Mouse (Mus musculus) spleen, adult 18-20 months (tissue): ENCODE measurements around the gene Slc25a22.
A peak's percentile ranks its signal among the peaks of the same experiment; 100 is the strongest.

Experiments used
- DNase-seq, 2 experiments: peaks; one replicate each; pipeline ENCODE4 v3.0.0; 2022; ENCODE audit warnings: mixed read lengths in 2 of 2

The Slc25a22 gene

DNA sequence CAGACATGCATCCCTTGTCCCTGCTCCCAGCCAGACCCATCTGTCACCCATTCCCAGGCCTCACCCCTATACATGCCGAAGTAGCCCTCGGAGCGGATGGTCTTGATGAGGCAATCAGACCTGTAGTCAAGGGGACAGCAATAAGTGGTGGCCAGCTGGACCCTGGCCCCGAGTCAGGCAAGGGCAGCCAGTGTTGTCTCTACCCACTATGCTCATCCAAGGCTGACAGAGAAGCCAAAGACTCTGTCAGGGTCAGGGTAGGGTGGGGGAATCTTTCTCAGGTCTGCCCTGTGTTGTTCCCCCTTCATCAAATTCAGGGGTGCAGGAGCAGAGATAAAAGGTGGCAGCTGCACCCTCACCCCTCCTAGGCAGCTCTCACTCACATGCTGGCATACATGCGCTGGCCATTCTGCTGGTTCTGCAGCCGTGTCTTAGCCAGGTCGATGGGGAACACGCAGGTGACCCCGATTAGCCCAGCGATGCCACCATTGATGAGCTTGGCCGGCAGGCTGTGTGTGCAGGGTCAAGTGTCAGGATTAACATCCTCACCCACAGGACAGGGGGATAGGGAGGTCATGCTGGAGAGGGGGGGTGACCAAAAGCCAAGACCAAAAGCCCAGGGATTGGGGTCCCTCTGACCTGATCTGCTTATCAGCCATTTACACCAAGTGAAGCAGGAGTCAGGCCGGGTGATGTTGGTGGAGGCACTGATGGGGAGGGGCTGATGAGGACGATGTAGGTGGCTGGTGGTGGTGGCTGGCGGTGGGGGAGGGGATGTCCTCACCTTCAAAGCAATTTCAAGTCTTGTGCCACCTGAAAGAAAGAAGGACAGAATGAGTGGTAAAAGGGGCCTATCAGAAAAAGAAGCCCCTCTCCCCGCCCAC, 3.9 kb downstream of the Slc25a22 start:
- DNase-seq: no peak

DNA sequence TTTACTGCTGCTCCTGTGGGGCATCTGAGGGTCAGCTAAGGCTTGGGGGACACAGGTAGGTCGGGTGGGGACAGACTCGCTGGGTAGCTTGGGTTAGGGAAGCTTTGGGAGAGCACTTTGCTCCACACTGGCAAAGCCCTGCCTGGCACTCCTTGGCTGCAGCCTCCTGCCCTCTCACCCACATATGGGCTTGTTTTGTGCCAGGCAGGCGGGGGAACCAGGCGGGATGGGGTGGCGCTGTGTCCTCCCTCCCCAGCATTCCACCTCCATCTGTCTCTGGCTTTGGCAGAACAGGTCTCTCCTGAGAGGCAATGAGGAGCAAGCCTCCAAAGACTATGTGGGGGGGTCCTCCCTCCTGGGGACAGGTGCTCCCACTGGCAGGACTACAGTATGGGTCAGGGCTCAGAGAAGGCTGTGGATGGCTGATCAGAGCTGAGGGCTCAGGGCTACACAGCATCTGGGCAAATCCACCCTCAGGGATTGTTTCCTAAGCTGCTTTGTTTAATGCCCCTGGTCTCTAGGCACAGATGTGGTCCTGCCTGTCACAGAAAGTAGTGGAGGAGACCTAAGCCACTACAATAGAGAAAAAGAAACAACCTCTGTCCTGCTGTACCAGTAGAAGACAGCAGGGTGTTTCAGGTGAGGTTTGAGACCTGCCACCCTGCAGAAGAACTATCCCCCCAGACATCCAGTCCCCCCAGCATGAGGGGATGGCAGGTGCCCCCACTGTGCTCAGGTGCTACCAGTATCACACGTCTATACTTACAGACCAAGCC, 4.8 kb downstream of the Slc25a22 start:
- no peak for DNase-seq

DNA sequence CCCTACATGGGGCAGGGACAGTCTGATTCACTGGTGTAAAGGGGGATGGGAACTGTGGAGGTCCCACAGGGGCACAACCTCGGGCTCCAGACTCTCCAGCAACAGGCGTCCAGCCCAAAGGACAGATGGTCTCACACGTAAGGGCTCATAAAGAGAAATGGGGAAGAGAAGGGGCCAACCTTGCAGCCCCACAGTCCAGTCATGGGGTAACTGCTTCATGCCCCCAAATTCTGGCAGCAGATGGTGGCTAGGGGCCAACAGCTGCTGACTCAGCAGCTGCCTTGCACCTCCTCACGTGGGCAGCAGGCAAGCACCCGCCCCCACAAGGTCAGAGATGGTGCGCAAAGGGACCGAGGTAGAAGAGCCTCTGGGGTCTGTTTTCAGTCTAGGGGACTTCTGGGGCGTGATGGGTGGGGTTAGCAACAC, 5.5 kb downstream of the Slc25a22 start:
- no peak for DNase-seq

- no peak for DNase-seq
These were observed 6.1 kb downstream of the Slc25a22 start for GRCm38 (mm10) chr7:141431434-141432185.

DNA sequence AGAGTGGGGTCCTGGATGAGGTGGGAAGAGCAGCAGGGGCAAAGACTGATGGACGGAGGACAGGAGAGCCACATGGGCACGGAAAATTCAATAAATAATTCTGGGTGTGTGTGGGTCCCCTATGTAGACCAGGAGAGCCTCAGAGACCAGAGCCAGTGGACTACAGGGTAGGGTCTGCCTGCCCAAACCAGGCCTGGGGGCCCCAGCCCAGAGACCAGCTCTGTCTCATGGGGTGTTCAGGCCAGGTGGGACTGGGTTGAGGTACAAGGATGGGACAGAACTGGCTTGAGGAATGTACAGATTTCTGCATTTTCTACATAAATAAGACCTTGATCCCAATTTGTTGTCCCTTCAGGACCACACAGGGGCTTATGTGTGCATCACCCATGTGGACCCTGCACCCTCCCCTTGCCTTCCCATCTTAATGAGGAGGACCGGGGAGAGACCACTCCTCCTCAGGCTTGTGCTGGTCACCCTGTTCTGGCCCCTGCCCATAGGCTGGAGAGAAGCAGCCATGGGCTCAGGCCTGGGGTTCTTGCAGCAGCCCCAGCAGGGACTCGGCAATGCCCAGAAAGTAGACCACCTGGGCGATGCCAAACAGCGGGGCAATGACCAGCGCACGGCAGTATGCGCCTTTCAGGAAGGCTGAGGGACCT, 7.0 kb downstream of the Slc25a22 start:
- no peak for DNase-seq

GRCm38 (mm10) chr7:141429840-141430584, 7.7 kb downstream of the Slc25a22 start:
- no peak for DNase-seq

GRCm38 (mm10) chr7:141429310-141429709, 8.4 kb downstream of the Slc25a22 start, which contains the start of gene Cend1:
Gene Cend1, minus strand, starts transcription at chr7:141429491.
- no peak for DNase-seq

GRCm38 (mm10) chr7:141428701-141429100, 9.0 kb downstream of the Slc25a22 start:
- DNase-seq: no peak

DNA sequence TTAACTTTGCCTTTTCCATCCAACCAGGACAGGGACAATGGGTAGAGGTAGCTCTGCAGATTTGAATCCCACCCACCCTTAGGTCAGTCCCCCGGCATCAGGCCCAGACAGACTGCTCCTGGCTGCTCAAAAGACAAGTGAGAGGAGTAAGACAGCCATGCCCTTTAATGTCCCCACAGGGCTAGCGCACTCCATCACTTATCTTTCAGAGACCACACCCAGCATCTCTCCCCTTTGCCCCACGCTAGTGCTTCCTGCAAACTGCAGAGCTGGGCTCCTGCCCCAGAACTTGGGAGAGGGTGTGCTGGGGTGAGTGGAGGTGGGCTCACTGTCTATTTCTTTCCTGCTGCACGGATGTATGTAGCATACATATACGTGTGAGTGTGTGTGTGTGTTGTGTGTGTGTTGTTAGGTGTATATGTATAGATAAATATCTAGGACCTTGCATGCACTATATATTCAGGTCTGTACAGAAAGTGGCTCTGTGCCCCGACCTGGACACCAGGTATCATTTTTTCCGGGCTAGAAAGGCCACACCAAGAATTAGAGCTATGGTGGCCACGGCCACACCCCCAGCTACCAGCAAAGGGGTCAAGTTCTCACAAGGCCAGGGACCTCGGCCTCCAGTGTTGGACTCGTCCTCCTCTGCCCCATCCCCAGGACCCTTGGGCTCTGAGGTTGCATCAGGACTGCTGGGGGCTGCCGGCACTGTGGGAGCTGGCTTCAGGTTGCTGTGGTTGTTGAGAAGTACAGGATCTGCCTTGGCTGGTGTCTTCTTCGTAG, 10.6 kb downstream of the Slc25a22 start:
- DNase-seq: no peak

GRCm38 (mm10) chr7:141423811-141424210, 13.9 kb downstream of the Slc25a22 start:
- no peak for DNase-seq

GRCm38 (mm10) chr7:141420030-141420702, 17.5 kb downstream of the Slc25a22 start:
- DNase-seq: no peak

GRCm38 (mm10) chr7:141418970-141419369, 18.7 kb downstream of the Slc25a22 start:
- no peak for DNase-seq

- no peak for DNase-seq
These were observed 19.7 kb downstream of the Slc25a22 start for GRCm38 (mm10) chr7:141417731-141418681.

- no peak for DNase-seq
These were observed 21.4 kb downstream of the Slc25a22 start for GRCm38 (mm10) chr7:141416144-141416841.

DNA sequence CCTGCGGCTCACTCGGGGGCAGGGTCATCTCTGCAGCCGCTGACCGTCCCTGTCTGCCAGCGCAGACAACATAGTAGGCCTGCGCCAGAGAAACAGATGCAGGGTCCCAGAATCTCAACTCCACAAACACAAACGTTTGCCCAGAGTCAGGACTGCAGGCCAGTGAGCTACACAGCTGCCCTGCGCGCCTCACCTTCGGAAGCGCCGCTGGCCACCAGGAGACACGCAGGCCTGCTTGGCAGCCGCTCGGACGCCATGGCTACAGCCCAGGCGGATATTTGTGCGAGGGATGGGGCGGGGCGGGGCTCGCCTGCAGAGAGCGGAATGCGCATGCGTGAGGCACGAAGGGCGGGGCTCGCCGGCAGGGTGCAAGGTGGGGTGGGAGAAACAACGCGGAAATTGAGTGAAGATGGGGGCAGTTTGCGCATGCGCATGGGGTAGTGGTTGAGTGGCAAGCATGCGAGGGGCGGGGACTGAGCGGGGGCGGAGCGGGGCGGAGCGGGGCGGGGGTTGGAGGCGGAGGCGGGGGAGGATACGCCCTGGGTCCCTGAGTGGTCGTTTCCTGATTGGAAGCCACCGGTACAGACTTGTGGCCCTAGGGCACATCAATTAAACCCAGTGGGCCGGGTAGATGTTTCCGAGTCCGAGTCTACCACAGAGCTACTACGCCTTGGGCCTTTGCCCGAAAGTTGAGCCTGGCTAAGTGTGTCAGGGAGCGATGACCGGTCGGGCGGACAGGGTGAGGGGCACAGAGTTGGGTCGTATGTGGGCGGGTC, 23.7 kb downstream of the Slc25a22 start, which contains the start of gene Gatd1:
Gatd1 (minus strand) TSS at position 328 of the 776 bp plus-strand sequence.
- DNase-seq: peak; percentile 99

DNA sequence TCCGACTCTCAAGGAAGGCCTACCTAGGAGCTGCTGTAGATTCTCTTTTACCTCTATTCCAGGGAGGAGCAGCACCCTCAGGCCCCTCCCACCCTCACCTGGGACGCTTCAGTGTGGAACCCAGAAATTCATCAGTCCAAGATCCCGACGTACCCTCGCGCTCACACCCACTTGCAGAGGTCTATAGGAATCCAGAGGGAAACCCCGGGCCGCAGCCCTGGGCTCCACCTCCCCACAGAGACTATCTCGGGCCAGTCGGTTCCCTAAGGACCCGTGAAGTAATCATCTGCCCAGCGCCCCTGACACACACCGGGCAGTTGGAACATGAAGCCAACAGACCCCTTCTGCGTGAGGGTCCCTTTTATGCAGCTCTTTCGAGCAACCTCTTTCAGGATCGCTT, 24.4 kb downstream of the Slc25a22 start:
- DNase-seq: peak in 1 of 2 experiments; percentile 24

DNA sequence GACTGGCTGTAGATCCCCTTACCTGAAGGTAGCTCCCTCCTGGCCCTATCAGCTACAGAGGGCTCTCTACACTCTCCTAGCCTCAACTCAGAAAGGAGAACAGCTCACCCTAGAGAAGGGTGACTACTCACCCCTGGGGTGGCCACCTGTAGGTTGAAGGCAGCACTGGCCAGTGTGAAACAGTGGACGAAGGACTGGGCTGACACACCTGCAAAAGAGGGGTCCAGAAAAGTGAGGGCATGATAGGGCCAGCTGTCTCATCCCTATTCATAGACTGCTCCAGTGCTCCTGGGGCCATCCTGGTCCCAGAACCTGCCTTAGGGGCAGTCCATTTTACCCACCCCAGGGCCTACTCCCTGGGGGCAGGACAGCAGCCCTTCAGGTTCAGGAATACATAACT, 26.0 kb downstream of the Slc25a22 start:
- no peak for DNase-seq
